Mouse (Mus musculus) lung, embryonic 15.5 days (tissue): ENCODE data around the gene Mrpl49. TPM values are rescaled to one million over a fixed set of nuclear protein-coding genes. Genes with fewer than 3 reads are reported as not detected.
A peak's percentile ranks its signal among the peaks of the same experiment; 100 is the strongest.
"Not testable (repeated sequence)": the region's sequence is repeated elsewhere in the genome, so short reads cannot be mapped to it uniquely, and the experiment has no call there.

Experiments
- ATAC-seq: fragments of 200-750 bp; cut with Nextera tagmentation; 2 replicates; pipeline ENCODE4 v1.8.0; 2017; ENCODE audit warnings: moderate number of reproducible peaks, borderline replicate concordance; ENCODE audit not compliant: low FRiP score, low TSS enrichment; ENCODE audit errors: extremely low read depth
- H3K27ac ChIP-seq: fragments of 300-500 bp; sonication (generic); 2 replicates; pipeline ENCODE4 v1.5.1; 2015; ENCODE audit warnings: moderate library complexity, mild to moderate bottlenecking, inconsistent platforms
- H3K27me3 ChIP-seq: fragments of 300-500 bp; sonication (generic); 2 replicates; pipeline ENCODE4 v1.6.1; 2015; ENCODE audit warnings: inconsistent platforms
- H3K36me3 ChIP-seq: fragments of 300-500 bp; sonication (generic); 2 replicates; pipeline ENCODE4 v1.6.1; 2015; ENCODE audit warnings: inconsistent platforms
- H3K4me1 ChIP-seq: fragments of 300-500 bp; sonication (generic); 2 replicates; pipeline ENCODE4 v1.6.1; 2015; ENCODE audit warnings: inconsistent platforms
- H3K4me2 ChIP-seq: fragments of 300-500 bp; sonication (generic); 2 replicates; pipeline ENCODE4 v1.6.1; 2015; ENCODE audit warnings: inconsistent platforms, mild to moderate bottlenecking, moderate library complexity
- H3K4me3 ChIP-seq: fragments of 300-500 bp; sonication (generic); 2 replicates; pipeline ENCODE4 v1.5.1; 2015; ENCODE audit warnings: mild to moderate bottlenecking, inconsistent platforms
- H3K9ac ChIP-seq: fragments of 300-500 bp; sonication (generic); 2 replicates; pipeline ENCODE4 v1.6.1; 2015; ENCODE audit warnings: inconsistent platforms
- H3K9me3 ChIP-seq: fragments of 300-500 bp; sonication (generic); 2 replicates; pipeline ENCODE4 v1.6.1; 2016; ENCODE audit warnings: inconsistent platforms
- WGBS: fragments of 180-500 bp; shearing (Covaris S2); methylation state at CpG from one replicate; pipeline ENCODE4 v1.1.7; 2015; 5-methylcytosine and 5-hydroxymethylcytosine counted together
- polyA plus RNA-seq: library from polyadenylated mRNA; unstranded; fragments of >200 nt; fragmentation: Nextera tagmentation; extraction: Ambion mirVana; gene quantifications from 2 replicates; pipeline ENCODE4 v1.2.1, GENCODE M21; 2015

Mrpl49 gene
- polyA plus RNA-seq, 1 experiment from 2014 or later = 76.2 TPM

DNA sequence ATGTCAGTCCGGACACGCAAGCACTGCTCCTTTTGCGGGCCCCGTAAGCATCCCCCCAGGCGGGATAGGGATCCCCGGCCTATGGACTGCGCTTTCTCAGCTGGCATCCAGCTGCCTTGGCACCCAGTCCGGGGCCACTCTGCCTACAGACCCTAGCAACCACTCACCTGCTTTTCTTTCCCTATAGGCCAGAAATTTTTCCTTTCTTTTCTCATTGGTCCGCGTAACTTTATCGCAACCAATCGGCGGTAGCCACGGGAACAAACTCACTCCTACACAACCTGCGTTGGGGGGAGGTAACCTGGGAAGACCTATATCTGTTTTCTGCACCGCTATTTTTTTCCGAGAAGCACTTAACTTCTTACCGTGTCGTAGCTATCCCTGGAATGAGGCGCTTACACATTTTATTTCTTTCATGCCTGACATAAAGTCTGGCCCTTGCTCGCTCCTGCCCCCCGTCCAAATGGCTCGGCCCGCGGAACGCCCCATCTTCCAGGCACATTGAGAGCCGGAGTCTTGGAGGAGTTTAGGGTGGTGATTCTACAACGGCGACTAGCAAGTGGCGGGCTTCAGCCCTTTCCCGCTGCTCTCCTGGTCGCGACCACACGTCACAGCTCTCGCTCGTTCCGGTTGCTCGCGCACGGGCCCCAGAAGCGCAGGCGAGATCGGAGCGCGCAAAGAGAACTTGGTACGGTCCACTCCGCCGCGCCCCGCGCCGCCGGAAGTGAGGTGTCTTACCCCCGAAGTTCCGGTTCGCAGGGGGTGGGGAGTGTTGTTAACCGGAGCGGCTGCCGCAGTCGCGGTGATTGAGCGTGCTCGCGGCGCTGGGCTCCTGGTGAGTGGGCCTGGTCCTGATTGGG lies 11.1 kb downstream of the Mrpl49 start, which contains the start of gene Syvn1:
Syvn1 (plus strand) TSS at position 283 of the 860 bp plus-strand sequence.
- peaks cover 25% of the 10 kb centered on the region for H3K4me1 ChIP-seq
- H3K27ac ChIP-seq = peak within 1 kb of the TSS; percentile 98
- peak within 1 kb of the TSS; percentile 93 for H3K4me2 ChIP-seq
- H3K27me3 ChIP-seq = no peaks in the 10 kb centered on the region
- WGBS = under 1% methylated on average over 65 of the region's 65 CpGs
- peaks cover 34% of the 10 kb centered on the region for H3K36me3 ChIP-seq
- ATAC-seq = peak; percentile 90
- H3K9me3 ChIP-seq = no peaks in the 10 kb centered on the region
- peak within 1 kb of the TSS; percentile 92 for H3K4me3 ChIP-seq
- H3K9ac ChIP-seq = peak within 1 kb of the TSS; percentile 89

DNA sequence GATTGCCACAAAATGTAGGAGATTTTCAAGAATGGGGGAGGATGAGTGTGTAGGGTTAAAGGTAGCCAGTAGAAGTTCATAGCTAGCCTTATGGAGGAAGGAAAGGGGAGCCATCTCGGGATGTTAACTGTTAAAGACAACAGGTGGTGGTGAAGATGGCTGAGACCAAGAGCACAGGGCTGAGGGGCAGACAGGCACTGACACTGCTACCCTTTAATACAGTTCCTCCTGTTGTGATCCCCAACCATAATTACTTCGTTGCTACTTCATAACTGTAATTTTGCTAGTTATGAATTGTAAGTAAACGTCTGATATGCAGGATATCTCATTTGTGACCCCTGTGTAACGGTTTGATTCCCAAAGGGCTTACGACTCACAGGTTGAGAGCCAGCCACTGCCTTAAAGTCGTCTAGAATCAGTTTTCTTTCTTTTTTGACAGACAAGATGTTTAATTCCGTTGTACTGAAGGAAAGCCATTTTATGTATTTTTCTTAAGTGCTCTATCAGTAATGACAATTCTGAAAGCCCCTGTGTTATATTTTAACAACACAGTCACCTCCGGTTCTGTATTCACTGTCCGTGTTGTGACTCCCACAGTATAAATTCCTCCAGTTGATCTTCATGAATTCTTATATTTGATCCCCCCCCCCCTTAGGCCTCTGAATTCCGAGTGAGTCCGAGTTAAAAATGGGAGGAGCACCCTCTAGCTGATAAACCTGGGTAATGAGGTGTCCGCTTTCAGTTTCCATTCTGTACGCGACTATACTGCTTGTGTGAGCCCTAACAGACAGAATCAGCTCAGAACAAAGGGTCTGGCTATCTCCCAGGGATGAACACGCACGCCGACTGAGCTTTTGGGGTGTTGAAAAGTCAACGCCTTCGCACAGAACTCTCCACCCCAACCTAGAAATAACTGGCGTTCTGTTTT lies 12.0 kb downstream of the Mrpl49 start:
- H3K36me3 ChIP-seq = peaks cover 25% of the 10 kb centered on the region
- WGBS = 12% methylated on average over 20 of the region's 20 CpGs
- no peaks in the 10 kb centered on the region for H3K27me3 ChIP-seq
- H3K4me1 ChIP-seq = peaks cover 25% of the 10 kb centered on the region
- H3K9ac ChIP-seq = peak overlapping the region; percentile 89
- H3K27ac ChIP-seq = peak overlapping the region; percentile 98
- H3K9me3 ChIP-seq = no peaks in the 10 kb centered on the region
- peak overlapping the region; percentile 93 for H3K4me2 ChIP-seq
- peak; percentile 21; the same call in 1 of the 2 replicates for ATAC-seq
- H3K4me3 ChIP-seq = peak overlapping the region; percentile 92

GRCm38 (mm10) chr19:6044102-6044501 lies 13.5 kb downstream of the Mrpl49 start:
- not testable (repeated sequence) for H3K27ac ChIP-seq, H3K4me3 ChIP-seq, H3K9ac ChIP-seq, H3K4me2 ChIP-seq, H3K9me3 ChIP-seq, H3K27me3 ChIP-seq, ATAC-seq
- peaks cover 25% of the 10 kb centered on the region for H3K4me1 ChIP-seq
- 33% methylated on average over 4 of the region's 4 CpGs for WGBS
- H3K36me3 ChIP-seq = peaks cover 10% of the 10 kb centered on the region

GRCm38 (mm10) chr19:6042293-6042692 lies 15.3 kb downstream of the Mrpl49 start:
- no peaks in the 10 kb centered on the region for H3K36me3 ChIP-seq
- peaks cover 10% of the 10 kb centered on the region for H3K4me1 ChIP-seq
- no peak overlapping the region for H3K9ac ChIP-seq
- ATAC-seq = no peak
- H3K27ac ChIP-seq = no peak overlapping the region
- H3K9me3 ChIP-seq = no peaks in the 10 kb centered on the region
- WGBS = 70% methylated on average over 9 of the region's 9 CpGs
- no peak overlapping the region for H3K4me2 ChIP-seq
- H3K27me3 ChIP-seq = no peaks in the 10 kb centered on the region
- no peak overlapping the region for H3K4me3 ChIP-seq

DNA sequence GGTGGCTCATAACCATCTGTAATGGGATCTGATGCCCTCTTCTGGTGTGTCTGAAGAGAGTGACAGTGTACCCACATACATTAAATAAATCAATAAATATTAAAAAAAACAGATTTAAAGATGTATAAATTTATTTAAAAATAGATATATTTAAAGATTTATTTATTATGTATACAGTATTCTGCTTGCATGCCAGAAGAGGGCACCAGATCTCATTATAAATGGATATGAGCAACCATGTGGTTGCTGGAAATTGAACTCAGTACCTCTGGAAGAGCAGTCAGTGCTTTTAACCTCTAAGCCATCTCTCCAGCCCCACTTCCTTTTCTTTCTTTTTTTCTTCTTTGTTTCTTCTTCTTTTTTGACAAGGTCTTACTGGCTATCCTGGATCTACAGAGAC lies 17.6 kb downstream of the Mrpl49 start:
- H3K36me3 ChIP-seq = no peaks in the 10 kb centered on the region
- no peak for ATAC-seq
- no peak overlapping the region for H3K27ac ChIP-seq

GRCm38 (mm10) chr19:6038326-6038725 lies 19.3 kb downstream of the Mrpl49 start:
- Histone ChIP-seq H3K9me3 (no peaks in the 10 kb centered on the region), H3K36me3 (no peaks in the 10 kb centered on the region), H3K4me1 (no peaks in the 10 kb centered on the region), H3K9ac (no peak overlapping the region), H3K4me3 (no peak overlapping the region), H3K27me3 (no peaks in the 10 kb centered on the region), H3K27ac (no peak overlapping the region), H3K4me2 (no peak overlapping the region)
- WGBS = 73% methylated on average over 7 of the region's 7 CpGs
- no peak for ATAC-seq

More for the DNA sequence above, 17.6 kb downstream of the Mrpl49 start:
- Histone ChIP-seq H3K27me3 (no peaks in the 10 kb centered on the region), H3K4me3 (no peak overlapping the region), H3K4me2 (no peak overlapping the region), H3K9ac (no peak overlapping the region), H3K4me1 (peaks cover 2% of the 10 kb centered on the region), H3K9me3 (no peaks in the 10 kb centered on the region)

- ATAC-seq = no peak
- no peaks in the 10 kb centered on the region for H3K4me1 ChIP-seq
Measured at GRCm38 (mm10) chr19:6037695-6038094, 19.9 kb downstream of the Mrpl49 start.

GRCm38 (mm10) chr19:6035966-6036585 lies 21.5 kb downstream of the Mrpl49 start:
- no peaks in the 10 kb centered on the region for H3K9me3 ChIP-seq
- no peak overlapping the region for H3K9ac ChIP-seq
- ATAC-seq = no peak
- no peak overlapping the region for H3K4me2 ChIP-seq
- H3K36me3 ChIP-seq = no peaks in the 10 kb centered on the region
- H3K4me3 ChIP-seq = no peak overlapping the region
- H3K4me1 ChIP-seq = no peaks in the 10 kb centered on the region
- H3K27ac ChIP-seq = no peak overlapping the region
- 68% methylated on average over 9 of the region's 9 CpGs for WGBS
- H3K27me3 ChIP-seq = no peaks in the 10 kb centered on the region; the same call in 1 of the 2 replicates

More at GRCm38 (mm10) chr19:6037695-6038094, 19.9 kb downstream of the Mrpl49 start:
- Histone ChIP-seq H3K4me2 (no peak overlapping the region), H3K9ac (no peak overlapping the region), H3K9me3 (no peaks in the 10 kb centered on the region), H3K4me3 (no peak overlapping the region), H3K27ac (no peak overlapping the region), H3K27me3 (no peaks in the 10 kb centered on the region), H3K36me3 (no peaks in the 10 kb centered on the region)

DNA sequence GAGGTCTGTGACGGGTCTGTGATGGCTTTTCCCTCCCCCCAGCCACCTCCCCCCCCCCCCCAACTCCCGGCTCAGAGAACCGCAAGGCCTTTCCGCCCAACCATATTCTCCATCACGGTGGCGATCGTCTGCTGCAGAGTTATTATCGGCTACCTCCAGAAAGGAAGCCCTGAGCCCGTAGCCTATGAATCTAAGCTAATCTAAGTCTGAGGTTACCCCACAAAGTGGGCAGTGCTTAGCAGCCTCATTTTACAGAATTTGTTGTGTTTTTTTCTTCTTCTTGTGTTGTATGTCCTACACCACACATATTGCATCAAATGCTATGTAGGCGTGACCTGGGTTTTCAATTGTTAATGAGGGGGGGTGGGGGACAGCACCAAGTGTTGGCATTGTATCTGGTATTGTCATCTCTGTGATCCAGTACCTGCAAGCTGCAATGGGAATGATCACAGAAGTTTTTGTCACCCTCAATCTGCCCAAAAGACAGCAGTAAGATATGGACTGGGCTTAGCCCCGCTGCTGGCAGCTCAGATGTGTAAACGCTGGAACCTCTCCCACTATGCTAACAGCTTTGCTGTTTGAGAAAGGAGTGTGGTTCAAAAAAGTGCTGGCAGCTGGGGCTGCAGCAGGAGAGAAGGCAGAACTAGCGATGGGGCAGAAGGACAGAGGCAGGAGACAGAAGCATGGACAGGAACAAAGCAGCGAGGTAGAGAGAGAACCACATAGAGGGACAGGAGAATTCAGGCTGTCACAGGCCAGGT lies 26.9 kb downstream of the Mrpl49 start:
- no peak overlapping the region for H3K27ac ChIP-seq
- H3K9me3 ChIP-seq = no peaks in the 10 kb centered on the region
- no peak overlapping the region for H3K4me3 ChIP-seq
- no peaks in the 10 kb centered on the region; the same call in 1 of the 2 replicates for H3K27me3 ChIP-seq
- no peaks in the 10 kb centered on the region for H3K4me1 ChIP-seq
- no peak for ATAC-seq
- 61% methylated on average over 14 of the region's 14 CpGs for WGBS
- no peak overlapping the region for H3K4me2 ChIP-seq
- H3K9ac ChIP-seq = no peak overlapping the region
- no peaks in the 10 kb centered on the region for H3K36me3 ChIP-seq

GRCm38 (mm10) chr19:6029426-6029825 lies 28.2 kb downstream of the Mrpl49 start:
- ATAC-seq = no peak
- no peak overlapping the region for H3K27ac ChIP-seq

GRCm38 (mm10) chr19:6028991-6029390 lies 28.6 kb downstream of the Mrpl49 start:
- Histone ChIP-seq H3K4me2 (no peak overlapping the region), H3K27me3 (no peaks in the 10 kb centered on the region; the same call in 1 of the 2 replicates), H3K9ac (no peak overlapping the region), H3K4me1 (peaks cover 2% of the 10 kb centered on the region; the same call in 1 of the 2 replicates), H3K4me3 (no peak overlapping the region), H3K9me3 (no peaks in the 10 kb centered on the region), H3K36me3 (no peaks in the 10 kb centered on the region), H3K27ac (no peak overlapping the region)
- ATAC-seq = no peak
- WGBS = 64% methylated on average over 6 of the region's 6 CpGs

More at GRCm38 (mm10) chr19:6029426-6029825, 28.2 kb downstream of the Mrpl49 start:
- H3K4me2 ChIP-seq = no peak overlapping the region
- no peaks in the 10 kb centered on the region for H3K9me3 ChIP-seq
- no peak overlapping the region for H3K9ac ChIP-seq
- H3K4me3 ChIP-seq = no peak overlapping the region
- no peaks in the 10 kb centered on the region for H3K4me1 ChIP-seq
- no peaks in the 10 kb centered on the region for H3K36me3 ChIP-seq
- no peaks in the 10 kb centered on the region; the same call in 1 of the 2 replicates for H3K27me3 ChIP-seq
- WGBS = 72% methylated on average over 9 of the region's 9 CpGs
